Mouse (Mus musculus): ENCODE results near the gene Mrps27. TPM values are rescaled to one million over a fixed set of nuclear protein-coding genes. Genes with fewer than 3 reads are reported as not detected.

The Mrps27 gene
- polyA plus RNA-seq, 1 experiment = 9.3 TPM

GRCm38 (mm10) chr13:99351186-99351585 is 6.6 kb downstream of the Mrps27 start:
- peaks cover 34% of the 10 kb centered on the region for H3K36me3 ChIP-seq (replicated peaks; ENCODE audit: low read length)
- no peak overlapping the region for H3K4me3 ChIP-seq (replicated peaks)
- peaks cover 51% of the 10 kb centered on the region for H3K4me1 ChIP-seq
- no peak for TF ChIP-seq FLI1 (IDR thresholded peaks at IDR 0.05; ENCODE audit: low read length)
- TF ChIP-seq GATA1 (IDR thresholded peaks at IDR 0.05; ENCODE audit: borderline replicate concordance, low read length) = no peak
- no peaks in the 10 kb centered on the region for H3K27me3 ChIP-seq (replicated peaks)
- no peaks in the 10 kb centered on the region for H3K9me3 ChIP-seq

GRCm38 (mm10) chr13:99351596-99351995 is 7.0 kb downstream of the Mrps27 start:
- H3K36me3 ChIP-seq (replicated peaks; ENCODE audit: low read length) = peaks cover 34% of the 10 kb centered on the region
- TF ChIP-seq GATA1 (IDR thresholded peaks at IDR 0.05; ENCODE audit: borderline replicate concordance, low read length) (no peak), FLI1 (IDR thresholded peaks at IDR 0.05; ENCODE audit: low read length) (no peak)
- no peaks in the 10 kb centered on the region for H3K9me3 ChIP-seq
- H3K27me3 ChIP-seq (replicated peaks) = no peaks in the 10 kb centered on the region
- peaks cover 48% of the 10 kb centered on the region for H3K4me1 ChIP-seq
- H3K4me3 ChIP-seq (replicated peaks) = no peak overlapping the region

GRCm38 (mm10) chr13:99352758-99353489 is 8.3 kb downstream of the Mrps27 start:
- H3K9me3 ChIP-seq = no peaks in the 10 kb centered on the region
- TF ChIP-seq FLI1 (IDR thresholded peaks at IDR 0.05; ENCODE audit: low read length) (no peak), GATA1 (IDR thresholded peaks at IDR 0.05; ENCODE audit: borderline replicate concordance, low read length) (0 out of 3 replicates have a peak, but pooled peaks have one; percentile 22)
- no peaks in the 10 kb centered on the region for H3K27me3 ChIP-seq (replicated peaks)
- peaks cover 44% of the 10 kb centered on the region for H3K4me1 ChIP-seq
- peaks cover 30% of the 10 kb centered on the region for H3K36me3 ChIP-seq (replicated peaks; ENCODE audit: low read length)
- peak overlapping the region; percentile 92 for H3K4me3 ChIP-seq (replicated peaks)

DNA sequence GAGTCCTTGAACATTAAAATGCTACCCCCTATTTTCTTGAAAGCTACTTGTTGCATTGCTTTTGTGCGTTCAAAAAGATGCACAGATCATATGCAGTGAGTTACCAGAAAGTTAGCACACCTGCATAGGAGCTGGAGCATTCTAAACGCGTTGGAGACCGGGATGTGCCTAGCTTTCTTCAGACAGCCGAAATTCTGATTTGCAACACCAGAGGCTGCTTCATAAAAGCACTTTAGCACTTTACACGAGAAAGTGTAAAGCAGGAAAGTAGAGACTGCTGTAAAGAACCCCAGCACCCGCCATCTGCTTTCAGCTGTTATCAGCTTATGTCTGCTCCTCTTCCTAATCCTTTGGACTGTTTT is 8.9 kb downstream of the Mrps27 start:
- H3K4me3 ChIP-seq (replicated peaks) = peak overlapping the region; percentile 92

GRCm38 (mm10) chr13:99355072-99355471 is 10.5 kb downstream of the Mrps27 start:
- no peaks in the 10 kb centered on the region for H3K27me3 ChIP-seq (replicated peaks)
- H3K4me1 ChIP-seq = peaks cover 44% of the 10 kb centered on the region
- H3K9me3 ChIP-seq = no peaks in the 10 kb centered on the region
- peaks cover 33% of the 10 kb centered on the region for H3K36me3 ChIP-seq (replicated peaks; ENCODE audit: low read length)
- no peak overlapping the region for H3K4me3 ChIP-seq (replicated peaks)
- no peak for TF ChIP-seq GATA1 (IDR thresholded peaks at IDR 0.05; ENCODE audit: borderline replicate concordance, low read length)
- no peak for TF ChIP-seq FLI1 (IDR thresholded peaks at IDR 0.05; ENCODE audit: low read length)

More for the DNA sequence above, 8.9 kb downstream of the Mrps27 start:
- Histone ChIP-seq H3K9me3 (no peaks in the 10 kb centered on the region), H3K36me3 (replicated peaks; ENCODE audit: low read length) (peaks cover 30% of the 10 kb centered on the region), H3K4me1 (peaks cover 44% of the 10 kb centered on the region), H3K27me3 (replicated peaks) (no peaks in the 10 kb centered on the region)
- TF ChIP-seq FLI1 (IDR thresholded peaks at IDR 0.05; ENCODE audit: low read length) = no peak

DNA sequence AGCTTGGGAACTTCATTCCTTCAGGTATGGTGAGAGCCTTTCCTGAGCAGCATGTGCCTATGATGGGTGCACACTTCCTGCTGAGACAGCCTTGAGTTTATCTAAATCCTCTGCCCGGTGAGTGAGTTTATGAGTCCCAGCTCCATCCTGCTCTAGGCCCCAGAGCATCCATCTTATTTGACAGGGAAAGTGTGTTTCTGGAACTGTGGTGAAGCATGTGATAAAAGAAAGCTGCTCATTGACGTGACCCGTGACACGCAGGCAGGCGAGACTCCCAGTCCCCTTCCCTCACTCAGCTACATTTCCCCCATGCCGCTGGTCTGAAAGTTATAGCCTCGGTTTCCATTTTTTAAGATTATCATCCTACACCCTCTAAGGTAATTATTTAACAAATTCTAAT is 11.3 kb downstream of the Mrps27 start:
- H3K9me3 ChIP-seq = no peaks in the 10 kb centered on the region
- peak overlapping the region; percentile 46 for H3K4me3 ChIP-seq (replicated peaks)
- no peaks in the 10 kb centered on the region for H3K27me3 ChIP-seq (replicated peaks)
- no peak for TF ChIP-seq GATA1 (IDR thresholded peaks at IDR 0.05; ENCODE audit: borderline replicate concordance, low read length)
- no peak for TF ChIP-seq FLI1 (IDR thresholded peaks at IDR 0.05; ENCODE audit: low read length)
- H3K4me1 ChIP-seq = peaks cover 51% of the 10 kb centered on the region
- peaks cover 32% of the 10 kb centered on the region for H3K36me3 ChIP-seq (replicated peaks; ENCODE audit: low read length)

DNA sequence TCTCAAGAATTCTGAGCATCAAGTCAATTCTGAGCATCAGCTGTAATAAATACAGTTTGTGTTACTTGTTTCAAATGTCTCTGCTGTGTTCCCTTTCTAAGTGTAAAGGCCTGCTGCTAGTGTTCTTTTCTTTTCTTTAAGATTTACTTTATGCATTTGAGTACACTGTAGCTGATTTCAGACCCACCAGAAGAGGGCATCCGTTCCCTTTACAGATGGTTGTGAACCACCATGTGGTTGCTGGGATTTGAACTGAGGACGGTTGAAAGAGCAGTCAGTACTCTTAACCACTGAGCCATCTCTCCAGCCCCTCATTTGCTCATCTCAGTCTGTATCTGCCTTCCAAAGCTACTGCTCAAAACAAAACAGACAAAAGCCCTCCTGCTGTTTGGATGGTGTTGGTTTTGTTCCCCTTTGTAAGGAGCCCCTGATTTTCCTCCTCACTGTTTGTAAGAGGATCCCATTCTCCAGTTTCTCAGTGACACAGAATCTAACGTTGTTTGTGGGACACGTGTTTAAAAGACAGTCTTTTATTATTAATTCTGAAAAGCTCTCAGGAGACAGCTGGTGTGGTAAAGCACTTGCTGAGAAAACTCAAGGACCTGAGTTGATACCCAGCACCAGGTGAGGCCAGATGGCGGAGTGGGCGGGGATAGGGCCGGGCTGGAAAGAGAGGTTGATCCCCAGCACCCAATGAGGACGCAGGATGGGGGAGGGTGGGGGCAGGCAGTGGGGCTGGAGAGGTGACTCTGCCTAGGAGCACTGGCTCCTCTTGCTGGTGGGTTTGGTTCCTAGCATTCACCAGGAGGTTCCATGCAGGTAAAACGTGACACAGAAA is 12.1 kb downstream of the Mrps27 start:
- H3K27me3 ChIP-seq (replicated peaks) = no peaks in the 10 kb centered on the region
- H3K9me3 ChIP-seq = no peaks in the 10 kb centered on the region
- H3K4me3 ChIP-seq (replicated peaks) = no peak overlapping the region
- H3K36me3 ChIP-seq (replicated peaks; ENCODE audit: low read length) = peaks cover 31% of the 10 kb centered on the region
- TF ChIP-seq GATA1 (IDR thresholded peaks at IDR 0.05; ENCODE audit: borderline replicate concordance, low read length) (no peak), FLI1 (IDR thresholded peaks at IDR 0.05; ENCODE audit: low read length) (no peak)
- peaks cover 46% of the 10 kb centered on the region for H3K4me1 ChIP-seq

- no peaks in the 10 kb centered on the region for H3K27me3 ChIP-seq (replicated peaks)
- TF ChIP-seq FLI1 (IDR thresholded peaks at IDR 0.05; ENCODE audit: low read length) = no peak
- TF ChIP-seq GATA1 (IDR thresholded peaks at IDR 0.05; ENCODE audit: borderline replicate concordance, low read length) = no peak
- H3K4me1 ChIP-seq = peaks cover 29% of the 10 kb centered on the region
- H3K36me3 ChIP-seq (replicated peaks; ENCODE audit: low read length) = peaks cover 45% of the 10 kb centered on the region
- H3K4me3 ChIP-seq (replicated peaks) = no peak overlapping the region
- no peaks in the 10 kb centered on the region for H3K9me3 ChIP-seq
These were observed 14.3 kb downstream of the Mrps27 start for GRCm38 (mm10) chr13:99358921-99359320.

- Histone ChIP-seq H3K9me3 (no peaks in the 10 kb centered on the region), H3K27me3 (replicated peaks) (no peaks in the 10 kb centered on the region), H3K4me3 (replicated peaks) (no peak overlapping the region), H3K4me1 (peaks cover 13% of the 10 kb centered on the region; the same call in 1 of the 2 replicates), H3K36me3 (replicated peaks; ENCODE audit: low read length) (peaks cover 82% of the 10 kb centered on the region)
- TF ChIP-seq GATA1 (IDR thresholded peaks at IDR 0.05; ENCODE audit: borderline replicate concordance, low read length) (no peak), FLI1 (IDR thresholded peaks at IDR 0.05; ENCODE audit: low read length) (no peak)
These were observed 19.3 kb downstream of the Mrps27 start for GRCm38 (mm10) chr13:99363866-99364265.
